9 mouse cellular contexts compared by ENCODE assay signal in the genomic region with DNA sequence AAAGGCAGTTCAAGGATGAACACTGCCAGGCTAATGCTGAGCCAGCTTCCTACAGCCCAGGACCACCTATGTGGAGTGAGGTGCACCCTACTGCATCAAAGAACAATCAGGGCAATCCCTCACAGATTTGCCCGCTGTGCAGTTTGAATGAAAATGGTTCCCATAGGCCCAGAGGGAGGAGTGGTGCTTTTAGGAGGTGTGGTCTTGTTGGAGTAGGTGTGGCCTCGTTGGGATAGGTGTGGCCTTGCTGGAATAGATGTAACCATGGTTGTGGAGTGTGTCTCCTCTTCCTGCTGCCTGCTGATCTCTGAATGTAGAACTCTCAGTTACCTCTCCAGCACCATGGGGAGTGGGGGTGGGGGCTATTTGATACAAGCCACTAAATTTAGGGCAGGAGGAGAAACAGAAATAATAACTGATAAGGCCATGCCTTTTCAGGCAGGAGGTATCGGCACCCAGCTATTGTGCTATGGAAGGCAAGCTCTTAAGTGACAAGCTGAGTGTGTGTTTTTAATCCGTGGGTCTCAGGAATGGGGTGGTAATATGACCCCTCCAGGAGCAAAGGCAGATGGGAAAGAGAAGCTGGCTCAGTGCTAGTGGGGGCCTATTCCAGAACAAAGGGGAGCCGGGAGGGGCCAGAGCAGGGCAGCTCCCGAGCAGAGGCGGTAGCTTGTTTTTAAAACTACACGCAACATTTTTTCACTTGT. TPM values are rescaled to one million over a fixed set of nuclear protein-coding genes. Genes with fewer than 3 reads are reported as not detected.
DNase-seq lines count a peak whose midpoint lies in the region; ATAC-seq lines count a peak whose summit lies in the region.
"Had no signal": no experiment of that assay in that cellular context is flagged by ENCODE, and none has a peak within 500 bp of the region (broad histone marks: within the 10 kb centered on the region; RNA-seq: fewer than 3 reads in every experiment).

No protein-coding gene starts in this region.

- peak; percentile 42 for DNase-seq in cerebellum, adult 11-12 months
- DNase-seq in cerebellum, adult 8-10 months: no peak
- peak; percentile 46 for DNase-seq in lung, postnatal 10 days
- no peak for DNase-seq in lung, postnatal 14 days
- peak; percentile 16 for DNase-seq in splenic B cell, adult 2 months (ENCODE audit: low read depth, low spot score)
- no peak for DNase-seq in left cerebral cortex, adult 11 months (ENCODE audit: low spot score)
- DNase-seq in frontal cortex, adult 2 months (ENCODE audit: extremely low spot score in 1 of 2, low spot score in 1 of 2): no peak
- DNase-seq: embryo, embryonic 11 days had no signal

- H3K4me1 ChIP-seq in heart, embryonic 16.5 days (ENCODE audit: control insufficient read depth, insufficient read depth, low read length): peaks cover 27% of the 10 kb centered on the region

- no peaks in the 10 kb centered on the region for H3K36me3 ChIP-seq in heart, embryonic 16.5 days (ENCODE audit: control insufficient read depth, insufficient read depth)
- H3K36me3 ChIP-seq in splenic B cell, adult 2 months (ENCODE audit: control insufficient read depth, insufficient read depth, low read length, poor library complexity, severe bottlenecking): no peaks in the 10 kb centered on the region

- no peak overlapping the region for H3K4me3 ChIP-seq in heart, embryonic 16.5 days (ENCODE audit: low read length)

- peak; percentile 75 for ATAC-seq in heart, embryonic 16.5 days (replicated peaks; ENCODE audit: extremely low read depth, insufficient read depth, low FRiP score)

- peak overlapping the region; percentile 47; the same call in 1 of the 2 replicates for H3K9ac ChIP-seq in heart, embryonic 16.5 days (ENCODE audit: low read length)

- peak overlapping the region; percentile 90 for H3K27ac ChIP-seq in heart, embryonic 16.5 days (ENCODE audit: low read length)

- no peaks in the 10 kb centered on the region for H3K9me3 ChIP-seq in heart, embryonic 16.5 days (replicated peaks; ENCODE audit: control insufficient read depth, low read length)

- H3K4me2 ChIP-seq in heart, embryonic 16.5 days (ENCODE audit: low read depth, low read length): peak overlapping the region; percentile 30

- no peaks in the 10 kb centered on the region for H3K27me3 ChIP-seq in heart, embryonic 16.5 days (ENCODE audit: control insufficient read depth, insufficient read depth, low read length)
- 0 out of 2 replicates have a peak, but pooled peaks cover 2% of the 10 kb centered on the region for H3K27me3 ChIP-seq in splenic B cell, adult 2 months (ENCODE audit: control insufficient read depth, insufficient read depth, low read length, poor library complexity, severe bottlenecking)

- WGBS in heart, embryonic 16.5 days: 34% methylated on average over 8 of the region's 8 CpGs

RNA-seq across cellular contexts. Expression of a gene that starts 6.5 kb away (rescaled TPM):
- 65.3 and 74.1 TPM in 2 replicates for polyA plus RNA-seq in heart, embryonic 16.5 days (2015; fragmentation: Nextera tagmentation; extraction: Ambion mirVana)
- 47.9 and 61.2 TPM in 2 replicates for polyA plus RNA-seq in frontal cortex, adult 2 months (2012; rRNA removed)

RNA-seq across cellular contexts. Expression of a gene that starts 26.0 kb away (rescaled TPM):
- polyA plus RNA-seq in heart, embryonic 16.5 days (2015; fragmentation: Nextera tagmentation; extraction: Ambion mirVana): 52.1 and 56.8 TPM in 2 replicates
- polyA plus RNA-seq in frontal cortex, adult 2 months (2012; rRNA removed): 387 and 426 TPM in 2 replicates

Comparison
In these comparisons a context has a peak if more than half of its experiments do, and no peak if none do; other contexts are left out.
1. DNase-seq: peak in cerebellum, adult 11-12 months (single experiment), lung, postnatal 10 days (single experiment) and splenic B cell, adult 2 months (single experiment); none in cerebellum, adult 8-10 months (single experiment), lung, postnatal 14 days (single experiment), left cerebral cortex, adult 11 months (single experiment) and frontal cortex, adult 2 months (0 of 2).